Mouse (Mus musculus) small intestine, adult 2 months (tissue): Measurements from ENCODE around the gene AI597479. TPM values are rescaled to one million over a fixed set of nuclear protein-coding genes. Genes with fewer than 3 reads are reported as not detected.
"Not testable (repeated sequence)": the region's sequence is repeated elsewhere in the genome, so short reads cannot be mapped to it uniquely, and the experiment has no call there.

Experiments
- H3K27ac ChIP-seq: fragments of 200-500 bp; 2 replicates; pipeline ENCODE4 v1.5.1; 2012; ENCODE audit warnings: low read depth, low read length, control low read depth, inconsistent platforms; ENCODE audit not compliant: insufficient read depth
- H3K27me3 ChIP-seq: fragments of 200-500 bp; 2 replicates; pipeline ENCODE4 v1.6.1; 2012; ENCODE audit warnings: mild to moderate bottlenecking, moderate library complexity, low read length, inconsistent platforms; ENCODE audit not compliant: control insufficient read depth, insufficient read depth
- H3K36me3 ChIP-seq: fragments of 200-500 bp; 2 replicates; pipeline ENCODE4 v1.6.1; 2012; ENCODE audit warnings: mild to moderate bottlenecking, low read length, control low read depth, inconsistent platforms; ENCODE audit not compliant: control insufficient read depth, insufficient read depth
- H3K4me1 ChIP-seq: fragments of 200-500 bp; 2 replicates; pipeline ENCODE4 v1.6.1; 2012; ENCODE audit warnings: low read length, inconsistent platforms, mixed read lengths; ENCODE audit not compliant: control insufficient read depth, insufficient read depth, insufficient read length
- H3K4me3 ChIP-seq: fragments of 200-500 bp; 2 replicates; pipeline ENCODE4 v1.5.1; 2012; ENCODE audit warnings: low read depth, mild to moderate bottlenecking, control low read depth, inconsistent platforms, low read length, moderate library complexity
- CTCF ChIP-seq: fragments of 200-500 bp; IDR thresholded peaks from 2 replicates; pipeline ENCODE4 v1.5.1; 2012; ENCODE audit warnings: low read depth, mild to moderate bottlenecking, control low read depth, inconsistent platforms, low read length, moderate library complexity, mixed read lengths; ENCODE audit not compliant: insufficient replicate concordance, insufficient read length; ENCODE audit errors: extremely low read depth
- POLR2A ChIP-seq: fragments of 200-500 bp; IDR thresholded peaks from 2 replicates; pipeline ENCODE4 v1.6.1; 2012; ENCODE audit warnings: low read depth, mild to moderate bottlenecking, control low read depth, inconsistent platforms, low read length, moderate library complexity
- WGBS: fragments of 180-500 bp; shearing (Covaris S2); methylation state at CpG from one replicate; pipeline ENCODE4 v1.1.7; 2018; 5-methylcytosine and 5-hydroxymethylcytosine counted together
- polyA plus RNA-seq: library from polyadenylated mRNA; depleted of rRNA; stranded (reverse); fragments of >200 nt; gene quantifications from 2 replicates; pipeline ENCODE4 v1.2.3, GENCODE M21; 2012

AI597479 gene
- polyA plus RNA-seq, 1 experiment, result 1.6 TPM

GRCm38 (mm10) chr1:43122616-43123015 is 24.1 kb downstream of the AI597479 start:
- Histone ChIP-seq H3K4me1 (no peaks in the 10 kb centered on the region), H3K27me3 (no peaks in the 10 kb centered on the region), H3K4me3 (no peak overlapping the region), H3K27ac (no peak overlapping the region), H3K36me3 (peaks cover 41% of the 10 kb centered on the region)
- no peak for TF ChIP-seq CTCF
- TF ChIP-seq POLR2A, result no peak
- WGBS, result 93% methylated on average over 2 of the region's 2 CpGs

- no peak for TF ChIP-seq CTCF
- no peak for TF ChIP-seq POLR2A
- no peak overlapping the region for H3K4me3 ChIP-seq
- peaks cover 47% of the 10 kb centered on the region for H3K36me3 ChIP-seq
- H3K27me3 ChIP-seq, result no peaks in the 10 kb centered on the region
- H3K27ac ChIP-seq, result no peak overlapping the region
- H3K4me1 ChIP-seq, result no peaks in the 10 kb centered on the region
- WGBS, result 57% methylated on average over 4 of the region's 4 CpGs
These were observed 26.2 kb downstream of the AI597479 start for GRCm38 (mm10) chr1:43124726-43125125.

GRCm38 (mm10) chr1:43127196-43127595 is 28.7 kb downstream of the AI597479 start:
- H3K36me3 ChIP-seq, result peaks cover 57% of the 10 kb centered on the region
- no peaks in the 10 kb centered on the region for H3K27me3 ChIP-seq
- TF ChIP-seq CTCF (no peak), POLR2A (no peak)

GRCm38 (mm10) chr1:43127820-43128610 is 29.5 kb downstream of the AI597479 start:
- Histone ChIP-seq H3K27me3 (no peaks in the 10 kb centered on the region), H3K27ac (no peak overlapping the region), H3K4me1 (no peaks in the 10 kb centered on the region), H3K36me3 (peaks cover 54% of the 10 kb centered on the region), H3K4me3 (no peak overlapping the region)
- 72% methylated on average over 8 of the region's 8 CpGs for WGBS
- TF ChIP-seq POLR2A (no peak), CTCF (no peak)

More at GRCm38 (mm10) chr1:43127196-43127595, 28.7 kb downstream of the AI597479 start:
- no peak overlapping the region for H3K4me3 ChIP-seq
- H3K4me1 ChIP-seq, result no peaks in the 10 kb centered on the region
- H3K27ac ChIP-seq, result no peak overlapping the region

GRCm38 (mm10) chr1:43130219-43130981 is 31.9 kb downstream of the AI597479 start:
- Histone ChIP-seq H3K36me3 (peaks cover 43% of the 10 kb centered on the region), H3K27me3 (no peaks in the 10 kb centered on the region), H3K4me1 (no peaks in the 10 kb centered on the region), H3K4me3 (no peak overlapping the region), H3K27ac (no peak overlapping the region)
- WGBS, result 80% methylated on average over 5 of the region's 5 CpGs
- no peak for TF ChIP-seq CTCF
- TF ChIP-seq POLR2A, result no peak

- WGBS, result 88% methylated on average over 9 of the region's 9 CpGs
- TF ChIP-seq CTCF (no peak), POLR2A (no peak)
- Histone ChIP-seq H3K36me3 (peaks cover 44% of the 10 kb centered on the region), H3K4me3 (no peak overlapping the region), H3K4me1 (no peaks in the 10 kb centered on the region), H3K27ac (no peak overlapping the region), H3K27me3 (no peaks in the 10 kb centered on the region)
These were observed 33.1 kb downstream of the AI597479 start for GRCm38 (mm10) chr1:43131591-43131990.

- WGBS, result 85% methylated on average over 2 of the region's 2 CpGs
- H3K27me3 ChIP-seq, H3K27ac ChIP-seq, H3K4me1 ChIP-seq, H3K4me3 ChIP-seq: not testable (repeated sequence)
- peaks cover 29% of the 10 kb centered on the region for H3K36me3 ChIP-seq
These were observed 38.0 kb downstream of the AI597479 start for GRCm38 (mm10) chr1:43136488-43137029.
